Mouse (Mus musculus) heart, adult 2 months (tissue): ENCODE measurements at regions not wholly inside any gene's neighbourhood (a gene's known extent, or its start where the extent isn't known, plus 50 kb on each side); places are given as distances from the start of the nearest gene placed in this dataset.

Source experiments
- CTCF ChIP-seq: fragments of 200-600 bp; IDR thresholded peaks from 2 replicates; pipeline ENCODE4 v1.8.1; 2022; ENCODE audit warnings: antibody characterized with exemption, mild to moderate bottlenecking, moderate library complexity
- POLR2A ChIP-seq: fragments of 200-500 bp; IDR thresholded peaks from 2 replicates; pipeline ENCODE4 v1.6.1; 2011; ENCODE audit warnings: mild to moderate bottlenecking, low read depth, low read length, control low read depth; ENCODE audit not compliant: insufficient read depth

- TF ChIP-seq CTCF (no peak), POLR2A (no peak)
Observed at GRCm38 (mm10) chrX:108599906-108600468, 64.7 kb downstream of the Gm379 start.
